Mouse (Mus musculus) ES-E14 (cell line): ENCODE results near the gene Psma6. TPM values are rescaled to one million over a fixed set of nuclear protein-coding genes. Genes with fewer than 3 reads are reported as not detected.

Source experiments
- DNase-seq: peaks from one replicate; pipeline ENCODE4 v3.0.0-alpha.2; 2013; ENCODE audit warnings: low read depth, low spot score
- H3K27ac ChIP-seq: 2 replicates; pipeline ENCODE4 v1.5.1; 2012; ENCODE audit warnings: low read depth, mild to moderate bottlenecking, low read length, moderate library complexity, mixed read lengths; ENCODE audit not compliant: poor library complexity, insufficient read depth, severe bottlenecking
- H3K36me3 ChIP-seq: 2 replicates; pipeline ENCODE4 v1.6.1; 2012; ENCODE audit warnings: mild to moderate bottlenecking, low read length, moderate library complexity, mixed read lengths; ENCODE audit not compliant: control insufficient read depth, poor library complexity, insufficient read depth, severe bottlenecking
- H3K4me1 ChIP-seq, 2 experiments: fragments of 150-350 bp in 1 of 2; sonication (generic) in 1 of 2; 2 replicates each; pipeline ENCODE4 v1.6.1; 2012; ENCODE audit warnings: low read length in 2 of 2, mild to moderate bottlenecking in 1 of 2, mixed read lengths in 1 of 2; ENCODE audit not compliant: control insufficient read depth in 2 of 2, insufficient read depth in 2 of 2, poor library complexity in 1 of 2
- H3K4me3 ChIP-seq, 2 experiments: fragments of 150-350 bp in 1 of 2; sonication (generic) in 1 of 2; 2 replicates each; pipeline ENCODE4 v1.5.1; 2012; ENCODE audit warnings: low read length in 2 of 2, low read depth in 1 of 2, mild to moderate bottlenecking in 1 of 2, mixed read lengths in 1 of 2; ENCODE audit not compliant: insufficient read depth in 1 of 2, poor library complexity in 1 of 2, severe bottlenecking in 1 of 2
- H3K9ac ChIP-seq: 2 replicates; pipeline ENCODE4 v1.6.1; 2012; ENCODE audit warnings: low read depth, mild to moderate bottlenecking, low read length, mixed read lengths; ENCODE audit not compliant: poor library complexity, insufficient read depth, severe bottlenecking
- H3K9me3 ChIP-seq: fragments of 150-350 bp; sonication (generic); 2 replicates; pipeline ENCODE4 v1.6.1; 2012; ENCODE audit warnings: low read depth, mild to moderate bottlenecking, low read length; ENCODE audit not compliant: control insufficient read depth, insufficient read depth
- CHD2 ChIP-seq: IDR thresholded peaks from 2 replicates; pipeline ENCODE4 v1.6.1; 2014; ENCODE audit warnings: mild to moderate bottlenecking, low read depth, low read length, inconsistent platforms
- HCFC1 ChIP-seq: IDR thresholded peaks from 2 replicates; pipeline ENCODE4 v1.6.1; 2012; ENCODE audit warnings: low read length, inconsistent platforms, borderline replicate concordance; ENCODE audit not compliant: insufficient read depth
- MAFK ChIP-seq: IDR thresholded peaks from 2 replicates; pipeline ENCODE4 v1.6.1; 2014; ENCODE audit warnings: mild to moderate bottlenecking, low read depth, low read length, inconsistent platforms; ENCODE audit not compliant: insufficient read depth
- ZC3H11A ChIP-seq: IDR thresholded peaks from 2 replicates; pipeline ENCODE4 v1.6.1; 2012; ENCODE audit warnings: low read depth, mild to moderate bottlenecking, inconsistent platforms, low read length, borderline replicate concordance
- ZNF384 ChIP-seq: IDR thresholded peaks from 2 replicates; pipeline ENCODE4 v1.6.1; 2012; ENCODE audit warnings: low read depth, low read length, inconsistent platforms
- in situ Hi-C, 2 experiments: fragments of 600-800 bp; cut with MboI; formaldehyde crosslinking; loops; one replicate each; pipeline ENCODE4 v1.15.1; 2025; ENCODE audit warnings: low sequenced_read_pairs in 2 of 2, inconsistent platforms in 1 of 2; ENCODE audit not compliant: unreplicated experiment in 2 of 2
- total RNA-seq: library from RNA; depleted of rRNA; stranded (reverse); fragments of 300-350 nt; gene quantifications from 2 replicates; pipeline ENCODE4 v1.2.3, GENCODE M21; 2012

The Psma6 gene
- total RNA-seq, 1 experiment, result 215 TPM

DNA sequence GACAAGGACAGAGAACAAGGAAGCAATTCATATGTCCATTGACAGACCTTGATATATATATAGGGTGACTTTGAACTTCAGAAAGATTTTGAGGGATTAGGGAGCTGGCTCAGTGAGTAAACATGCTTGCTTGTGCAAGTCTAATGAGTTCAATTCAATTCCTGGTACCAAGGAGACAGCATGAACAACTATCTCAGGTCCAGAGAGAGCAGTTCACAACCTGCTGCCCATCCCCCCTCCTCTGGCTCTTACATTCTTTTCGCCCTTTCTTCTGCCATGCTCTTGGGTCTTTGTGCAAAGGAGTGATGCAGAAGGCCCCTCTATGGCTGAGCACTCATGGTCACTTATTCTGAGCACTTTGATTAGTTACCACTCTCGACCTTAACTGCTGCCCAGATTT is 64.4 kb downstream of the Psma6 start:
- Histone ChIP-seq H3K36me3 (no peaks in the 10 kb centered on the region), H3K4me1 (peaks cover 9 to 24% of the 10 kb centered on the region in 2 experiments; a peak in 3 of 4 replicates), H3K27ac (no peak overlapping the region), H3K9me3 (no peaks in the 10 kb centered on the region), H3K9ac (no peak overlapping the region), H3K4me3 (no peak overlapping the region)
- in situ Hi-C loops, result no loop called here
- TF ChIP-seq CHD2, result no peak
- no peak for TF ChIP-seq HCFC1
- no peak for TF ChIP-seq MAFK
- no peak for TF ChIP-seq ZC3H11A
- no peak for TF ChIP-seq ZNF384
- no peak for DNase-seq

- Histone ChIP-seq H3K36me3 (no peaks in the 10 kb centered on the region), H3K27ac (no peak overlapping the region), H3K9ac (no peak overlapping the region), H3K4me3 (no peak overlapping the region), H3K9me3 (no peaks in the 10 kb centered on the region), H3K4me1 (peaks cover 8 to 20% of the 10 kb centered on the region in 2 experiments; a peak in 3 of 4 replicates)
- in situ Hi-C loops, result no loop called here
- DNase-seq, result no peak
- TF ChIP-seq HCFC1 (no peak), ZNF384 (no peak), CHD2 (no peak), MAFK (no peak), ZC3H11A (no peak)
Observed at GRCm38 (mm10) chr12:55449048-55449447, 65.0 kb downstream of the Psma6 start.

DNA sequence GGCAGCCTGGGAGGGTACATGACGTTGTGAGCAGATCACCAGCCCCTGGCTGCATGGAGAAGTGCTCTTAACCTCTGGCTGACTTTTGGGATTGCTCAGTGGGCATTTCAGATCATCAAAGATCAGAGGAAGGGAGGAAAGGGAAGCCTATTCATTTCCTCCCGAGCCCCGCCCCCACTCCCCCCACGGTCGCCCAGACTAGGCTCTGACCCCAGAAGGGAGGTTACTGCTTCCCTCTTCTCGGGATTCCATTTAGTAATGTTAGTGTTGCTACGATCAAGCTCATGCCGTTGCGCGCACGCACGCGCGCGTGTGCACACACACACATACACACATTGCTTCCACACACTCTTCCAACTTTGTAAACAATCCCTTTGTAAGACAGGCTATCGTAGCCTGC is 66.4 kb downstream of the Psma6 start:
- Histone ChIP-seq H3K9ac (no peak overlapping the region), H3K36me3 (no peaks in the 10 kb centered on the region), H3K27ac (no peak overlapping the region), H3K4me3 (no peak overlapping the region), H3K4me1 (peaks cover 6 to 24% of the 10 kb centered on the region in 2 experiments; a peak in 3 of 4 replicates), H3K9me3 (no peaks in the 10 kb centered on the region)
- in situ Hi-C loops, result no loop called here
- no peak for DNase-seq
- TF ChIP-seq HCFC1 (no peak), ZNF384 (no peak), CHD2 (no peak), ZC3H11A (no peak), MAFK (no peak)

GRCm38 (mm10) chr12:55452839-55453238 is 68.8 kb downstream of the Psma6 start:
- Histone ChIP-seq H3K4me1 (peaks cover 6 to 22% of the 10 kb centered on the region in 2 experiments), H3K9ac (no peak overlapping the region), H3K9me3 (no peaks in the 10 kb centered on the region), H3K4me3 (no peak overlapping the region), H3K27ac (no peak overlapping the region), H3K36me3 (no peaks in the 10 kb centered on the region)
- DNase-seq, result no peak
- in situ Hi-C loops, result no loop called here
- TF ChIP-seq HCFC1 (no peak), ZC3H11A (no peak), MAFK (no peak), CHD2 (no peak), ZNF384 (no peak)

DNA sequence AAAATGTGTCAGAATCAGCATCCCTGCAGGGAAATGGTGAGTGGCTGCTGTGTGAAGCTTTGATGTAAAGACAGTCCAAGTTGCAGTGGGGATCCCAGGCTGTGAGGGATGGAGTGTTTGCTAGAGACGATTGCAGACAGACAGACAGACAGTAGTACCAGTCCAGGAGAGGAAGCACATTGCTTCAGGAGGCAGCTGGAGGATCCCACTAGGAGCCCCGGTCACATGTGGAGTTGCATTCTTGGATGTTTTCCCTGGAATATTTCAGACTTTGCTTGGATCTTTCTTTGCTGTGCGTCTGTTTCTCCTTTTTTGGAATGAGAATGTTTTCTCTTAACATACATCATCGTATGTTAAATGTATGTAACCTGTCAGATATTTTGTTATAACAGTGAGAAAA is 69.9 kb downstream of the Psma6 start:
- TF ChIP-seq ZNF384 (no peak), HCFC1 (no peak), ZC3H11A (no peak), MAFK (no peak), CHD2 (no peak)
- no peak overlapping the region for H3K27ac ChIP-seq
- H3K4me3 ChIP-seq, result no peak overlapping the region
- no peaks in the 10 kb centered on the region; the same call in 1 of the 2 replicates for H3K36me3 ChIP-seq
- H3K9ac ChIP-seq, result no peak overlapping the region
- H3K9me3 ChIP-seq, result no peaks in the 10 kb centered on the region
- DNase-seq, result no peak
- H3K4me1 ChIP-seq, result peaks cover 6 to 22% of the 10 kb centered on the region in 2 experiments
- in situ Hi-C loops, result no loop called here
